Mouse (Mus musculus) MEL (cell line): Measurements from ENCODE around the gene Hagh. TPM values are rescaled to one million over a fixed set of nuclear protein-coding genes. Genes with fewer than 3 reads are reported as not detected.

Source experiments
- DNase-seq: peaks from one replicate; pipeline ENCODE4 v3.0.0; 2011; ENCODE audit warnings: low read depth, low spot score
- H3K27ac ChIP-seq: 2 replicates; pipeline ENCODE4 v1.5.1; 2012; ENCODE audit warnings: low read depth, mild to moderate bottlenecking, control low read depth, low read length, moderate library complexity; ENCODE audit not compliant: control insufficient read depth
- H3K27me3 ChIP-seq, 2 experiments: fragments of 150-350 bp in 1 of 2; sonication (generic) in 1 of 2; 2 replicates each; pipeline ENCODE4 v1.6.1; 2012; ENCODE audit warnings: low read length in 2 of 2, mild to moderate bottlenecking in 2 of 2, improper control_type of control experiment in 1 of 2, moderate library complexity in 1 of 2; ENCODE audit not compliant: insufficient read depth in 2 of 2, control insufficient read depth in 1 of 2
- H3K36me3 ChIP-seq, 2 experiments: 2 replicates each; pipeline ENCODE4 v1.6.1; 2012 to 2014; ENCODE audit warnings: low read length in 2 of 2, improper control_type of control experiment in 1 of 2, inconsistent platforms in 1 of 2, mild to moderate bottlenecking in 1 of 2; ENCODE audit not compliant: insufficient read depth in 2 of 2, control insufficient read depth in 1 of 2
- H3K4me1 ChIP-seq, 2 experiments: fragments of 150-350 bp in 1 of 2; sonication (generic) in 1 of 2; 2 replicates each; pipeline ENCODE4 v1.6.1; 2012; ENCODE audit warnings: low read length in 2 of 2, improper control_type of control experiment in 1 of 2, mild to moderate bottlenecking in 1 of 2; ENCODE audit not compliant: insufficient read depth in 2 of 2, control insufficient read depth in 1 of 2
- H3K4me3 ChIP-seq, 2 experiments: fragments of 150-350 bp in 1 of 2; sonication (generic) in 1 of 2; 2 replicates each; pipeline ENCODE4 v1.5.1; 2012; ENCODE audit warnings: low read depth in 2 of 2, low read length in 2 of 2, mild to moderate bottlenecking in 2 of 2, moderate library complexity in 2 of 2, control low read depth in 1 of 2, improper control_type of control experiment in 1 of 2; ENCODE audit not compliant: control insufficient read depth in 1 of 2, insufficient read depth in 1 of 2
- H3K79me2 ChIP-seq: 2 replicates; pipeline ENCODE4 v1.6.1; 2012; ENCODE audit warnings: mild to moderate bottlenecking, low read length, moderate library complexity; ENCODE audit not compliant: control insufficient read depth, poor library complexity, insufficient read depth
- H3K9ac ChIP-seq: 2 replicates; pipeline ENCODE4 v1.6.1; 2012; ENCODE audit warnings: low read depth, mild to moderate bottlenecking, control low read depth, low read length, moderate library complexity; ENCODE audit not compliant: control insufficient read depth, poor library complexity, severe bottlenecking
- H3K9me3 ChIP-seq: fragments of 150-350 bp; sonication (generic); replicated peaks from 2 replicates; pipeline ENCODE4 v1.6.1; 2012; ENCODE audit warnings: mild to moderate bottlenecking, low read length, improper control_type of control experiment, moderate library complexity; ENCODE audit not compliant: insufficient read depth
- BHLHE40 ChIP-seq: IDR thresholded peaks from 2 replicates; pipeline ENCODE4 v1.6.1; 2012; ENCODE audit warnings: low read depth, mild to moderate bottlenecking, inconsistent platforms, low read length, improper control_type of control experiment, borderline replicate concordance
- ELF1 ChIP-seq: IDR thresholded peaks from 2 replicates; pipeline ENCODE4 v1.6.1; 2014; ENCODE audit warnings: low read depth, mild to moderate bottlenecking, inconsistent platforms, low read length, improper control_type of control experiment, moderate library complexity
- EP300 ChIP-seq, 2 experiments: IDR thresholded peaks; 2 replicates each; pipeline ENCODE4 v1.6.1; 2011; ENCODE audit warnings: improper control_type of control experiment in 2 of 2, low read length in 2 of 2, low read depth in 1 of 2, mild to moderate bottlenecking in 1 of 2
- ETS1 ChIP-seq: IDR thresholded peaks from 2 replicates; pipeline ENCODE4 v1.6.1; 2012; ENCODE audit warnings: low read depth, mild to moderate bottlenecking, inconsistent platforms, low read length, improper control_type of control experiment, moderate library complexity
- GATA1 ChIP-seq: IDR thresholded peaks from 2 replicates; pipeline ENCODE4 v1.6.1; 2011; ENCODE audit warnings: low read depth, low read length, improper control_type of control experiment
- HCFC1 ChIP-seq: IDR thresholded peaks from 2 replicates; pipeline ENCODE4 v1.6.1; 2012; ENCODE audit warnings: low read depth, mild to moderate bottlenecking, inconsistent platforms, low read length, improper control_type of control experiment, moderate library complexity
- JUND ChIP-seq: IDR thresholded peaks from 2 replicates; pipeline ENCODE4 v1.6.1; 2011; ENCODE audit warnings: low read depth, mild to moderate bottlenecking, improper control_type of control experiment, low read length
- MAFK ChIP-seq: IDR thresholded peaks from 2 replicates; pipeline ENCODE4 v1.6.1; 2011; ENCODE audit warnings: low read depth, mild to moderate bottlenecking, low read length, improper control_type of control experiment, borderline replicate concordance
- MAX ChIP-seq: IDR thresholded peaks from 2 replicates; pipeline ENCODE4 v1.6.1; 2011; ENCODE audit warnings: low read length, improper control_type of control experiment
- MXI1 ChIP-seq: IDR thresholded peaks from 2 replicates; pipeline ENCODE4 v1.6.1; 2011; ENCODE audit warnings: mild to moderate bottlenecking, low read depth, low read length, improper control_type of control experiment
- MYC ChIP-seq: IDR thresholded peaks from 2 replicates; pipeline ENCODE4 v1.6.1; 2011; ENCODE audit warnings: low read depth, mild to moderate bottlenecking, low read length, improper control_type of control experiment, moderate library complexity
- NRF1 ChIP-seq: IDR thresholded peaks from 2 replicates; pipeline ENCODE4 v1.6.1; 2014; ENCODE audit warnings: low read depth, mild to moderate bottlenecking, inconsistent platforms, low read length, improper control_type of control experiment, moderate library complexity; ENCODE audit not compliant: poor library complexity, insufficient read depth, severe bottlenecking
- POLR2AphosphoS2 ChIP-seq: IDR thresholded peaks from 2 replicates; pipeline ENCODE4 v1.6.1; 2011; ENCODE audit warnings: low read length, improper control_type of control experiment
- POLR2AphosphoS5 ChIP-seq: IDR thresholded peaks from 2 replicates; pipeline ENCODE4 v1.6.1; 2012; ENCODE audit warnings: low read depth, borderline replicate concordance, mild to moderate bottlenecking, inconsistent platforms, low read length, moderate library complexity, mixed read lengths
- RAD21 ChIP-seq: IDR thresholded peaks from 2 replicates; pipeline ENCODE4 v1.6.1; 2011; ENCODE audit warnings: mild to moderate bottlenecking, low read depth, low read length, improper control_type of control experiment
- RCOR1 ChIP-seq: IDR thresholded peaks from 2 replicates; pipeline ENCODE4 v1.6.1; 2012; ENCODE audit warnings: low read depth, mild to moderate bottlenecking, inconsistent platforms, low read length, improper control_type of control experiment
- SIN3A ChIP-seq: IDR thresholded peaks from 2 replicates; pipeline ENCODE4 v1.6.1; 2012; ENCODE audit warnings: low read length, improper control_type of control experiment, inconsistent platforms
- TAL1 ChIP-seq: IDR thresholded peaks from 2 replicates; pipeline ENCODE4 v1.6.1; 2012; ENCODE audit warnings: mild to moderate bottlenecking, inconsistent platforms, low read length, moderate library complexity, mixed read lengths
- TCF12 ChIP-seq: IDR thresholded peaks from 2 replicates; pipeline ENCODE4 v1.6.1; 2014; ENCODE audit warnings: low read depth, mild to moderate bottlenecking, inconsistent platforms, low read length, improper control_type of control experiment, moderate library complexity
- UBTF ChIP-seq: IDR thresholded peaks from 2 replicates; pipeline ENCODE4 v1.6.1; 2012; ENCODE audit warnings: low read depth, mild to moderate bottlenecking, inconsistent platforms, low read length, improper control_type of control experiment, moderate library complexity, borderline replicate concordance; ENCODE audit not compliant: insufficient read depth
- USF1 ChIP-seq: IDR thresholded peaks from 2 replicates; pipeline ENCODE4 v1.6.1; 2014; ENCODE audit warnings: low read depth, mild to moderate bottlenecking, inconsistent platforms, low read length, improper control_type of control experiment, moderate library complexity
- ZMIZ1 ChIP-seq: IDR thresholded peaks from 2 replicates; pipeline ENCODE4 v1.6.1; 2012; ENCODE audit warnings: low read depth, mild to moderate bottlenecking, inconsistent platforms, low read length, improper control_type of control experiment, moderate library complexity
- polyA plus RNA-seq, 2 experiments: library from polyadenylated mRNA; stranded (reverse) in 1 of 2; unstranded in 1 of 2; fragments of >175 nt in 1 of 2; fragments of >200 nt in 1 of 2; gene quantifications; 2 replicates each; pipeline versions ENCODE4 v1.2.1 to v1.2.4; 2012; ENCODE audit warnings: low replicate concordance in 2 of 2, low read depth in 1 of 2; ENCODE audit not compliant: insufficient read length in 2 of 2, insufficient read depth in 1 of 2, missing spikeins in 1 of 2
- total RNA-seq: library from RNA; depleted of rRNA; stranded (reverse); fragments of 300-350 nt; gene quantifications from 2 replicates; pipeline ENCODE4 v1.2.3, GENCODE M21; 2012

Hagh gene
- total and polyA plus RNA-seq, 3 experiments, result 37.5 to 49.6 TPM; not detected in 1

DNA sequence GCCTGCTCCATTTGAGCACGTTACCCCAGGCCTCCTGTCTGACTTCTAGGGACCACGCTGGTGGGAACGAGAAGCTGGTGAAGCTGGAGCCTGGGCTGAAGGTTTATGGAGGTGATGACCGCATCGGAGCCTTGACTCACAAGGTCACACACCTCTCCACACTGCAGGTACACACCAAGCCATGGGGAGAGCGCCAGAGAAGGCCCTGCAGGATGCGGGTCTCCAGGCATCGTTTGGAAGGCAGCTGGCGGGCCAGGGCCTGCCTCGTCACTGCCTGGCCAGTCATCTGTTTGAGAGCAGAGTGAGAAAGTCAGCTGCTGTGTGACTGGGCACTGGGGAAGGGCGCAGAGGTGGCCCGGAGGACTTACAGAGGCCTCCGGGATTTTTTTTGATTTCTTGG lies 16.6 kb downstream of the Hagh start:
- no peak overlapping the region for H3K27ac ChIP-seq
- no peaks in the 10 kb centered on the region for H3K79me2 ChIP-seq
- H3K4me1 ChIP-seq, result peaks cover 4 to 16% of the 10 kb centered on the region in 2 experiments

DNA sequence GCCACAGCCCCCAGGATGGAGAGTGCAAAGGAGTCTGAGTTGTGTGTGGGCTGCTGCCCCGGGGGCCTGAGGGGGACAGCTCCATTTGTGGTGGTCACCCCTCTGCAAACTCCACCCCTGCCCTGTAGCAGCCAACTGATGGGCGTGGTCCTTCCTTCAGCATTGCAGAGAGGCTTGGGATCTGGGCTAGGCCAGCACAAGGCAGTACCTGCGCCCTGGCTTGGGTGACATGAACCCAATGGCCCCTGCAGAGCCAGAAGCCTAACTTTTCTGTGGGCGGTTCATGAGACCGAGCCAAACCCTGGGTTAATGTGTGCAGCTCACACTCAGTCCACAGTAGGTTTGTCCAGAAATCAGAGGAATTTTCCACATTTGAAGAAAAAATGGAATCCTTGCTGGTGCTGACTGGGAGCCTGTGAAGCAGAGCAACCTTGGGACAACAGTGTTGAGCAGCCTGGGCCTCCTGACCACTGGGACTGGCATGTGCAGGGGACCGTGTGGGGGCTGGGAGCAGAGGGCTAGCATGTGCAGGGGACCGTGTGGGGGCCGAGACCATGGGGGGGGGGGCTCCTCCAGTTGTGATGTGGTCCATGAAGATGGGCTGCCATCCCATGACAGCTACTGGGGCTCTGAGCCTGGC lies 18.0 kb downstream of the Hagh start:
- no peak for TF ChIP-seq JUND
- Histone ChIP-seq H3K27ac (no peak overlapping the region), H3K9me3 (no peaks in the 10 kb centered on the region), H3K27me3 (no peaks in the 10 kb centered on the region), H3K79me2 (no peaks in the 10 kb centered on the region), H3K4me3 (no peak overlapping the region), H3K36me3 (peaks cover 0 to 11% of the 10 kb centered on the region in 2 experiments; a peak in 2 of 4 replicates), H3K4me1 (peaks cover 4 to 16% of the 10 kb centered on the region in 2 experiments), H3K9ac (no peak overlapping the region)
- DNase-seq, result no peak

More for the DNA sequence above, 16.6 kb downstream of the Hagh start:
- no peaks in the 10 kb centered on the region for H3K27me3 ChIP-seq
- no peak overlapping the region for H3K9ac ChIP-seq
- H3K36me3 ChIP-seq, result peaks cover 0 to 12% of the 10 kb centered on the region in 2 experiments; a peak in 2 of 4 replicates
- TF ChIP-seq TCF12, result no peak
- TF ChIP-seq TAL1, result no peak
- TF ChIP-seq USF1, result no peak
- TF ChIP-seq MYC, result no peak
- no peak for TF ChIP-seq MAX
- no peak for TF ChIP-seq POLR2AphosphoS5
- no peak for TF ChIP-seq MAFK
- TF ChIP-seq RAD21, result no peak
- TF ChIP-seq ELF1, result no peak
- TF ChIP-seq BHLHE40, result no peak
- no peak for TF ChIP-seq MXI1
- no peak for TF ChIP-seq HCFC1
- H3K9me3 ChIP-seq, result no peaks in the 10 kb centered on the region
- H3K4me3 ChIP-seq, result no peak overlapping the region
- DNase-seq, result no peak

- peak; percentile 74 to 93 for TF ChIP-seq EP300 (IDR thresholded peaks at IDR 0.05; ENCODE audit: low read depth in 1 of 2, low read length in 2 of 2)
- TF ChIP-seq UBTF, result no peak
- peak; percentile 50 for TF ChIP-seq MXI1
- TF ChIP-seq GATA1, result peak; percentile 56; the same call in 1 of the 2 replicates
- no peak for TF ChIP-seq ZMIZ1
- peak; percentile 75 for TF ChIP-seq SIN3A
- peak; percentile 90 for TF ChIP-seq TAL1
- TF ChIP-seq POLR2AphosphoS2, result 0 out of 2 replicates have a peak, but pooled peaks have one; percentile 23
- peak; percentile 91 for TF ChIP-seq ETS1
- peak; percentile 48; the same call in 1 of the 2 replicates for TF ChIP-seq ELF1
- peak; percentile 56 for TF ChIP-seq NRF1
- peak; percentile 94 for TF ChIP-seq TCF12
- TF ChIP-seq RCOR1, result no peak; the same call in 1 of the 2 replicates
- Histone ChIP-seq H3K4me3 (no peak overlapping the region), H3K79me2 (no peaks in the 10 kb centered on the region), H3K36me3 (peaks cover 0 to 11% of the 10 kb centered on the region in 2 experiments; a peak in 2 of 4 replicates), H3K27ac (no peak overlapping the region), H3K9me3 (no peaks in the 10 kb centered on the region), H3K4me1 (peaks cover 4 to 16% of the 10 kb centered on the region in 2 experiments), H3K27me3 (no peaks in the 10 kb centered on the region), H3K9ac (no peak overlapping the region)
- peak; percentile 86 for DNase-seq
Measured at GRCm38 (mm10) chr17:24858967-24859366, 19.0 kb downstream of the Hagh start.
